Mouse (Mus musculus) heart, postnatal 14 days (tissue): ENCODE results near the gene Myo3b. TPM values are rescaled to one million over a fixed set of nuclear protein-coding genes. Genes with fewer than 3 reads are reported as not detected.
"Not testable (repeated sequence)": the region's sequence is repeated elsewhere in the genome, so short reads cannot be mapped to it uniquely, and the experiment has no call there.

Source experiments
- DNase-seq, 2 experiments: peaks; one replicate each; pipeline ENCODE4 v3.0.0; 2021 to 2022
- intact Hi-C: fragments of 180-260 bp; cut with DNase I; formaldehyde crosslinking; loops from one replicate; pipeline ENCODE4 v1.15.1; 2025
- long read RNA-seq, 2 experiments: library from polyadenylated mRNA; stranded (forward); transcript quantifications; one replicate each; pipeline ENCODE4 v2.0.0; 2021
- total RNA-seq, 2 experiments: library from RNA; stranded (reverse); gene quantifications; 2 replicates each; pipeline ENCODE4 v1.2.3; 2021

The Myo3b gene
- under 1 TPM in 1 of 2 experiments, not detected in 1; 0.05 TPM for total RNA-seq
- long read RNA-seq, experiment 1: 0 reads
- long read RNA-seq, experiment 2, partial matches to known transcripts: 1 of 1 reads
- long read RNA-seq, experiment 2, other reads (novel, unspliced or antisense): 0 of 1 reads

DNA sequence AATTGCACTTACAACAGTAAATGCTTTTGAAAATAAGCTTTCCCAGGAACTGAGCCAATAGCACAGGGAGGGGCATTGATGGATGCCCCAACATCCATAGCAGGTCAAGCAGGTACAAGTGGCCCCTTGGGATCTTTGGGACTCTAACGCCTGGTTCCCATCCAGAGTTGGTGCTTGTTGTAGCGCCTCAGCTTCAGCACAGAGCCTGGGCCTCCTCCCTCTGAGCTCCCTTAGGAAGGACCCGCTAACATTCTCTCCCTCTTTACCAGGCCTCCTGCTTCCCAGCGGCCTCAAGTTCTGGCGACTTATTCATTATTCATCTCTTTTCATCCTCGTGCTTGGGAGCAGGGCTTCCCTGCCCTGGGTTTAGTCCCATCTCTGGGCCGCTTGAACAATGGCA, at the start of gene Myo3b:
Gene Myo3b, plus strand, starts transcription at position 375 of the 400 bp plus-strand sequence.
- DNase-seq: no peak

DNA sequence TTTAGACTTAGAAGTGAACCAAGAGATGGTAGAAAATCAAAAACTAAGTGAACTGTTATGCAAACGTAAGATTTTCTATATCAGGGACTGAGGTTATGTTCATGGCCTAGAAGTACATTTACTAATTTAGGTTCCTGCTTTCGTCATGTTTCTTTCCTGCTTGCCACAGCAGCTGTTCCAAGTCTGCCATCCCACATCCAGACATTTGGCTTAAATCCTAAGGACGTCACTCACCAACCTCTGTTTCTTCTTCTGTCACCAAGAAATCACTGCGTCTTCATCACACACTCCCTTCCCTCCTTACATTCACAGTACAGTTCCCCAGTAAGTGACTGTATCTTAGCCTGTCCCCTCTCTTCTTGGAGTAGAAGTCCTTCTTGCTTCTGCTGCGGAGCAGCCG, 49.7 kb upstream of the Myo3b start:
- intact Hi-C loops: no loop called here

More for the DNA sequence above, at the start of gene Myo3b:
- intact Hi-C loops: no loop called here

DNA sequence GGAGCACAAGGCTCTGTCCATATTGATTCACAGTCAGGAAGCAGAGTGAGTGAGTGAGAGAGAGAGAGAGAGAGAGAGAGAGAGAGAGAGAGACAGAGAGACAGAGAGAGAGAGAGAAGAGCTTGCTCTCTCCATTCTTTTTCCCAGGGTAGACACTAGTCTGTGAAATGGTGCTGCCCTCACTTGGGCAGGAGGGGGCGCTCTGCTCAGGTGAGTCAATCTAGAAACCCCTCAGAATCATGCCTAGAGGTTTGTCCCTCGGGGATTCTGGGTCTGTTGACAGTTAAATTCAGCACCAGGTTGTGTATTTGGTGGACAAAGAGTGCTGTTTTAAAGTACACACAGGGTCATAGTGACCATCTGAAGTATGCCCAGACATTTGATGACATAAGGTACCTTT, 48.3 kb upstream of the Myo3b start:
- no peak for DNase-seq
- intact Hi-C loops: no loop called here

More for the DNA sequence above, 49.7 kb upstream of the Myo3b start:
- DNase-seq: no peak

DNA sequence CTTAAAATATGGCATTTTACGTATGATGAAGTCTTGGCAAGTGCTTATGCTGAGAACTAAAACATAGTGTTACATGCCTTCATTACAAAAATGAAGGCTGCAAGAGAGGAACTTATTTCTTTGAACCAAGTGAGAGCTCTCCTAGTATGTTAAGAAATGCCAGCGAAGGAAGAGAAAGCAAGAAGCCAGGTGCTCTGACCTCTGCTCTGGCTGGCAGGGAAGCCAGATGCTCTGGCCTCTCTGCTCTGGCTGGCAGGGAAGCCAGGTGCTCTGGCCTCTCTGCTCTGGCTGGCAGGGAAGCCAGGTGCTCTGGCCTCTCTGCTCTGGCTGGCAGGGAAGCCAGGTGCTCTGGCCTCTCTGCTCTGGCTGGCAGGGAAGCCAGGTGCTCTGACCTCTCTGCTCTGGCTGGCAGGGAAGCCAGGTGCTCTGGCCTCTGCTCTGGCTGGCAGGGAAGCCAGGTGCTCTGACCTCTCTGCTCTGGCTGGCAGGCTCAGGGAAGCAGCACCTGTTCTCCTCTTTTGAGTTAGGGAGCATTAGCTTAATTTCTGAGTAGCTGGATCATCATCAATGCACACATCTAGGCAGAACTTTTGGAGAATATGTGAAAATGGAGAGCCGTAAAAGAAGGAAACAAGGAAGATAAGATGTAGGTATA, 44.7 kb upstream of the Myo3b start:
- intact Hi-C loops: not testable (repeated sequence)

DNA sequence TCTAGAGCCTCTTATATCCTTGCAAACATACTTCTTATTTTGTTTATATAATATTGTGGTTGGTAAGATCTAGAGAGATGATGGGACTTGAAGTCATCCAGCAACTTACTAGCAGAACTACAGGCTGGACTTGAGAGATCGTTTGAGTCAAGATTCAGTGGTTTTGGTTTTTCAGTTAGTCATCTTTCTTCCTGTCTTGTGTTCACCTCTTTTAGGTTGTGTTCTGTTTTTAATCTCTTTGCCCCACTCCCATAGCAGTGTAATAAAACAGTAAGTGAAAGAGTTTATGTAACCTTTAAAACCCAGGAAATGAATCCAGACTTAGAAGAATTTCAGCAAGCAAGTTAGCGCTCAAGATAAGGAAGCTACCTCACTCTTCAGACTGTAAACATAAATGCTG, 44.1 kb upstream of the Myo3b start:
- DNase-seq: no peak
- intact Hi-C loops: no loop called here

More for the DNA sequence above, 44.7 kb upstream of the Myo3b start:
- not testable (repeated sequence) for DNase-seq

DNA sequence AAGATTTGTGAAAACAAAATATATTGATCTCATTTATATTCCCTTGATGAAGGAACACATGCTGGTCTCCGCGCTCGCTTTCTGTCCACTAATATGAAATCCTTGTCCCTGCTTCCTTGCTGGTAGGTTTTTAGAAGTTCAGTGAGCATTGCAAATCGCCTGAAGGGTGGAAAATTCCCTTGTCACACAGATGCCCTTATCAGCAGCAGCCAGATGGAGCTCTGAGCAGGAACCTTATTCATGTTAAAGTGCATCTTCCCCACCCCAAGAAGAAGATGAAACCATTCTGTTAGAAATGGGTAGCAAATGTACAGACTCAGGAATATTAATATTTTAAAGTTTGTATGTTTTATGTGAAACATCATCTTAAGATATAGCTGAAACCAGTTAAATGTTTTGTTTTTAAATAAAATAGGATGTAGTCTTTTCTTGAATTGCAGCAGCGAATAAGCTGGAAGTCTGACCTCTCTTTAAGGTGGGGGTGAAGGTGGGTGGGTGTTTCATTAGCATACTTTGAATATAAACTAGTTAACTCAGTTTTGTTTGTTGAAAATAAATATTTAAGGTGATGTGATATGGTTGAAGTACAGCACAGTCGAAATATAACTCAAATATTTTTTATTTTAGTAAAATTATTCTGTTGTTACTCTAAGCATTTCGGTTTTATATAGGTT, 39.7 kb upstream of the Myo3b start:
- no peak for DNase-seq
- intact Hi-C loops: no loop called here

DNA sequence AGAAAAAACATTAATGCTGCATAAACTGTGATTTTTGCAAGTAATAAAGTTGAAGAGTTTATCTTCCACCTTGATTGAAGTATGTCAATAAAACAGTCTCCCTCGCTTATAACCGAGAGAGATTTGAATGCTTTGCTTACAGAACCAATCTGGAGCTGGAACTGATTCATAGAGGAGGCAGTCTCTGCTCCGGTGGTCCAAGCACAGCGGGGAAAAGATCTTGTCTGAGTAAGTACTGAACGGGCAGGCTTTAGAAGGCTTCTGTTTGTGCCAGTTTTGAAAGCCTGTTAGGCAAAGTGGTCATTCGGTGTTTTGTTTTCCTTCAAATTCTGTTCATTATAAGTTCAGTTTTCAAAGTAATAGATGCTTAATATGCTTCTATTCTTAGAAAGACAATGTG, 38.6 kb upstream of the Myo3b start:
- no peak for DNase-seq

DNA sequence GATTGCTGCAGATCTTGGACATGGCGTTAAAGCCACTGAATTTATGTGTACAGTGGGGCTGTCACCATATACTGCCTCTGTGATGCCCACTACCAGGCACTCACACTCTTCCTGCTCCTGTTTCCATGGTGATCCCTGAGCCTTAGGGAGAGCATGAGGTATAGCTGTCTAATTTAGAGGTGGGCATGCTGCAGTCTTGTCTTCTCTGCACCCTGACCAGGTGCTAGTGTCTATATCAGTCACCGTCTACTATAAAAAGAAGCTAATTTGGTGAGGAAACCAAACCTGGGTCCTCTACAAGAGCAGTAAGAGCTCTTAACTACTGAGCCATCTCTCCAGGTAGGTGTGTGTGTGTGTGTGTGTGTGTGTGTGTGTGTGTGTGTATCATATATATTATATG, 32.4 kb upstream of the Myo3b start:
- intact Hi-C loops: no loop called here

More for the DNA sequence above, 38.6 kb upstream of the Myo3b start:
- intact Hi-C loops: no loop called here

DNA sequence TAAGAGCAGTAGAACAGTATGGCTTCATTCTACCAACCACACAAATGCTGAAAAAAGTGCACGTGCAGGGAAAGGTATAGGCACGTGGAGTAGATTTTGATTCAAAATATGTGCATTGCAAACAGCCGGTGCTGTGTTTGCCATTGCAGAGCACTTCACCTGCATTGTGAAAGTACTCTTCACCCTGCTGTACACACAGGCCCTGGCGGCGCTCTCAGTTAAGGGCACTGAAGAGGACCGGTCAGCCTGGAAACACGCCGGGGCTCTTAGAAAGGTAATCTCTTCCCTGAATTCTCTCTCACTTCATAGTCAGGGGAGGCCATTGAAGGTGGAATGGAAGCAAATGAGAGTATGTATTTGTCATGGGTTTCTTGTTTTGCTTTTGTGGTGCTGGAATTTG, 26.0 kb upstream of the Myo3b start:
- intact Hi-C loops: no loop called here
- DNase-seq: no peak

More for the DNA sequence above, 32.4 kb upstream of the Myo3b start:
- DNase-seq: no peak

DNA sequence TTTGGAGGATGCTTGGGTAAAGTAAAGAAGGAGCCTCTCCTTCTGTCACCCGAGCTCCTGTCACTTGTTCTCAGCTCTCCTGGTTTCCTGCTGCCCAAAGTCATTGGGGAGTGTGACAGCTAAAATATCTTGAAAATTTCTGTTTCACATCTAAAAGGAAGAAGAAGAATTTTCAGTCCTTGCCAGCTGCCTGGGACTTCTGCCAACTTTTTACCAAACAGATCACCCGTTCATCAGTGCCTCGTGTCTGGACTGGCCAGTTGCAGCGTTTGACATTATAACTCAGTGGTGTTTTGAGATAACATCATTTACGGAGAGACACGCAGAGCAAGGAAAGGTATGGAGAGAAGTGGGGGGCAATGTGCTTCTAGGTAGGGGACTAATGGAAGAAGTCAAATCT, 20.7 kb upstream of the Myo3b start:
- DNase-seq: peak; percentile 21 to 28
- intact Hi-C loops: no loop called here

DNA sequence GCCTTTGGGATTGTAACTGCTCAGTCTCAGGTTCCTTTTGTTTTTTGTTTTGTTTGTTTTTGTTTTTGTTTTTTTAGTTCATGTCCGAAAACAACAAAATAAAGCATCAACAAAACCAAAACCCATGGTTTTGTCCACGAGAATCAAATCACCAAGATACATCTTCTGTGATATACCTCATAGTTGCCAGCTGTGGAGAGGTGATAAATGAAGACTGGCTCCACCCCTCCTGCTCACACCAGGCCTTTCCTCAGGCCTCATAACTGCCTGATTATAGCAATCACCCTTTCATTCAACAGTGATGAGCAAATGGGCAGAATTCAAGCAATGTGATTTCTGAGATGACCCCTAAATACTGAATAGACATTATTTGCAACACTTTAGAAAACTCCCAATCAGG, 14.5 kb upstream of the Myo3b start:
- DNase-seq: no peak
- intact Hi-C loops: no loop called here

DNA sequence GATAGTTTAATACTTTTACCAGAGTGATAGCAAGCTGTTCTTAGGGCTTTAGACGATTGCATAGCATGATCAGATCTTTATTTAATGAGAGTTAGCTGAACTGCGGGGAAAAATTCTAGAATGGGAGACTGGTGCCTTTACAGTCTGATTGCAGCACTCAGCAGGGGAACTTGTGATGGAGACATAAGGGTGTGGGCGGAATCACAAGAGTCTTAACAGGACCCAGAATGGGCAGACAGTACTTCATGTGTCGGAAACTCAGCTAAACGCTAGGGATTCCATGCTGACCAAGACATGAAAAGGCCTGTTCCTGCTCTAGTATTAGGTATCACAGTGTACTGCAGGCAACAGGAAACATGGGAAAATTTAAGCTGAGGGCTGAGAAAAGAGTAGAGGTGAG, 13.2 kb upstream of the Myo3b start:
- no peak for DNase-seq
- intact Hi-C loops: no loop called here

DNA sequence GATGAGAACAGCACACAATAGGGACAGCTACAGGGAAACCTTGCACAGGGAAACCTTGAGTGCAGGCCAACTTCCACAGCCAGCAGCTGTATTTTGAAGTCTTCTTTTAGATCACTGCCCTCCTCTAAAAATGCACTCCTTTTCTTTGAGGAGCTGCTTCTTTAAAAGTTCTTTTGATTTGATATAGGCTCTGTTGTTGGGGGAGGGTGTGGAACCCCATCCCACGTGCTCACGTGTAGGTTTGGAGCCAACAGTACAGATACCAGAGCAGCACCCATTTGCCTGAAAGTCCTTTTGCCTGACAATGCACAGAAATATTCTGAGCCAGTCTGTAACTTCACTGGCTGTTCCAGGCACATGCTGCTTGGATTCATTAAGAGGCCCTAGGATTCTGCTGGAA, 7.5 kb upstream of the Myo3b start:
- no peak for DNase-seq
- intact Hi-C loops: no loop called here

DNA sequence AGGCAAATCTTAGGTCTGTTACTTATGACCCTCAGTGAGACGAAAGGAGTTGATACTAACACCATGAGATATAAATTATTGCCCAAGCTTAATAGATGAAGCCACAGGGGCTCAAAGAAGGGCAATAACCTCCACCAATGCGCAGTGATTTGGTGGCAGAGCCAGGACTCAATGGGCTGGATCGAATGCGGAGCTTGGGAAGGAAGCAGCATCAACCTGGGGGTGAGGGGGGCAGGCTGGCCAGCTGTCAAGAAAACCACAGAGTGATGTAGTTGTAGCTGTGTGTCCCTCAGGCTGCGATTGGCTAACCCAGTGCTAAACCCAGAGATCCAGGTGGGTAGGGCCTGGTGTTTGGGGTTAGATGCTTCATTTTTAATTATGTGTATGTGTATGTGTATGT, 4.0 kb upstream of the Myo3b start:
- DNase-seq: no peak
- intact Hi-C loops: no loop called here

DNA sequence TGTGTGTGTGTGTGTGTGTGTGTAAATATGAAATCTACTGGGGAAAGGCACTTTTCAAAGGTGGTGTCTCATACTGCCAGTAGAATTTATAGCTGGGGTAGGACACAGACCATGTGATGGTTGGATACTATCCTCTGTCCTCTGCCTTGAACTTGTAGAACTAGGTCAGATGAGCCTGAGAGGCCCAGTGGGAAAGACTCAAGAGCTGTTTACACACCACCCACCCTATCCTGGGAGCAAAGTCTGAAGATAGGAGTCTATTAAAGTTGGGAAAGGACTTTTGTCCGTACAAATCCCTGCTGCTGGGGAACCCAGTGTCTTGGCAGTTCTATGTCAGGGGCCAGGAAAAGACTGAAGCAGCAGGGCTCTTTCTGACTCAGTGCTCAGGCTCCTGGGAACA, 3.6 kb upstream of the Myo3b start:
- intact Hi-C loops: no loop called here
- DNase-seq: no peak

DNA sequence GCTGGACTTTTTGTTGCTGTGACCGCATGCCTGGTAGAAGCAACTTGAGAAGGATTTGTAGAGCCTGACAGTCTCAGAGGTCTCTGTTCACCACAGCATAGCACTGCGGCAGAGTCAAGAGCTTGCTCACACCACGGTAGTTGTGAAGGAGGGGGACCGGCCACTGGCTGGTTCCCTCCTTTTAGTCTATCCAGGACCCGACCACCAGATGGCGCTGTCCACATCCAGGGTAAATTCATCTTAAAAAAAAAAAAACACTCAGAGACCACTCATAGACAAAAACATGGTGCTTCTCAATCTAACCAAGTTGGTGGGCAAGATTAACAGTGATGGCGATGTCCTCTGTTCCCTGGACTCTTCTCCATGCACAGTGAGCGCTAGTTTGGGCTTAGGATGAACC, 1.7 kb upstream of the Myo3b start:
- intact Hi-C loops: no loop called here
- peak; percentile 8 to 9 for DNase-seq

DNA sequence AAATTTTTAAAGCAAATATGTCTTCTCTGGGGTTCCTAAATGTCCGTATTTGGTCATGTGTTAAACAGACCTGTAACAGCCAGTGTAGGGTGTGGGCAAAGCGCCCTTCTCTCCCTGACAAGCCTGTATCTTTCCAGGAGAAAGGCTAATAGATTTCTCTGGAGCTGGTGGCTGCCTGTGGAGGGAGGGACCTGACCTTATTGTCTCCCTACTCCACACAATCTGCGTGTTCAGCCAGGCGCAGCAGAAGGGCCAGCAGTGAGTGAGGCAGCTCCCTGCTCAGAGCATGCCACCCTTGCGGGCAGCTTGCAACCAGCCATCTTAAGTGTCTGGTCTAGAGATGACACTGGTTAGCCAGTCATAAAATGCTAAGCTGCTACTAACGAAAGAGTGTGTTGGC, 5.5 kb downstream of the Myo3b start:
- DNase-seq: no peak
- intact Hi-C loops: no loop called here

DNA sequence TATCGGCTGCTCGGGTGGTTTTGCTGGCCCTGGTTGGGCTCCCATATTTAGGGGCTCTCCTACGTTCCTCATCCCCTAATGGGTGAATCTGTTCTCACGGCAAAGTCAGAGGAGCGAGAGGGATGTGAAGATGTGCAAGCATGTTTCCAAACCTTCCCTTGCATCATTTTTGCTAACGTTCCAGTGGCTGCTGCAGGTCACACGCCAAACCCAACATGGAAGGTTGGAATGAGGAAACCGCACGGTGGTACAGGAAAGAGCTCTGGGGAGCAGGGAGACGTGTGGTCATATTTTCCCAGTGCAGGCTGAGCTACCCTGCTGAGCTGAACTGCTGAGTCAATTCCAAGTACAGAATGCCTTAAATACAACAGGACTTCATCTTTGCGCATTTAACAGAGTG, 8.9 kb downstream of the Myo3b start:
- intact Hi-C loops: no loop called here
- no peak for DNase-seq

DNA sequence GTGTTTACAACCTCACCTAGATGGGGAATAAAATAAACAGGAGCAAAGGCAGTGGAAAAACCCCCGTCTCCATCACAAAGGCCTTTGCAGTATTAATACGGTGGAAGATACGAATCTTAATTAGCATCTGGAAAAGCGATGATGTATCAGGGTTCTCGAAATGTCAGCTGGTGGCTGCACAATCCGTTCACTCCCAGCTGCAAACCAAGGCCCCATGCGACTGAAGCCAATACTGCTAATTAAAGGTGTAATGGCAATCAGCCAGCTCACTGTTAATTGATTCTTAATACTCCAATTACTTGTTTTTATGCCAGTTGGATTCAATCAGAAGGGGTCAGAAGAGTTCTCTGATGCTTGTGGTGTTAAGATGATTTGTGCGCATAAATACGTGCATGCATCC, 14.9 kb downstream of the Myo3b start:
- intact Hi-C loops: no loop called here
- DNase-seq: no peak

DNA sequence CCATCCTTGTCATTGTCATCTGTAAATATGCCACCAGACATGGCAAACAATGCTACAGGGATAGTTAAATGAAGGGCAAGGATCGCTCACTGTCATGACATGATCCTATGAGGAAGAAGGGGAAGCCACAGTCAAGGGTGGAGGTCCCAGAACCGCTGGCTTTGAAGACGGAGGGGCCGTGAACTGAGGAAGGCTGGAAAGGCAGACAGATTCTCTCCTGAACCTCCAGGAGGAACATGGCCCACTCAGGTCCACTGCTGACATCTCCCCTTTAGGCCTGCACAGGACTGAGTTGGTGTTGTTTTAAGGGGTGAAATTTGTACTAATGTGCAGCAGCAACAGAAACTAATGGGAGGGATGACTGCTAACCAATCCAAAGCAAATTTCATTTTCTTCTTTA, 19.3 kb downstream of the Myo3b start:
- intact Hi-C loops: no loop called here
- no peak for DNase-seq

DNA sequence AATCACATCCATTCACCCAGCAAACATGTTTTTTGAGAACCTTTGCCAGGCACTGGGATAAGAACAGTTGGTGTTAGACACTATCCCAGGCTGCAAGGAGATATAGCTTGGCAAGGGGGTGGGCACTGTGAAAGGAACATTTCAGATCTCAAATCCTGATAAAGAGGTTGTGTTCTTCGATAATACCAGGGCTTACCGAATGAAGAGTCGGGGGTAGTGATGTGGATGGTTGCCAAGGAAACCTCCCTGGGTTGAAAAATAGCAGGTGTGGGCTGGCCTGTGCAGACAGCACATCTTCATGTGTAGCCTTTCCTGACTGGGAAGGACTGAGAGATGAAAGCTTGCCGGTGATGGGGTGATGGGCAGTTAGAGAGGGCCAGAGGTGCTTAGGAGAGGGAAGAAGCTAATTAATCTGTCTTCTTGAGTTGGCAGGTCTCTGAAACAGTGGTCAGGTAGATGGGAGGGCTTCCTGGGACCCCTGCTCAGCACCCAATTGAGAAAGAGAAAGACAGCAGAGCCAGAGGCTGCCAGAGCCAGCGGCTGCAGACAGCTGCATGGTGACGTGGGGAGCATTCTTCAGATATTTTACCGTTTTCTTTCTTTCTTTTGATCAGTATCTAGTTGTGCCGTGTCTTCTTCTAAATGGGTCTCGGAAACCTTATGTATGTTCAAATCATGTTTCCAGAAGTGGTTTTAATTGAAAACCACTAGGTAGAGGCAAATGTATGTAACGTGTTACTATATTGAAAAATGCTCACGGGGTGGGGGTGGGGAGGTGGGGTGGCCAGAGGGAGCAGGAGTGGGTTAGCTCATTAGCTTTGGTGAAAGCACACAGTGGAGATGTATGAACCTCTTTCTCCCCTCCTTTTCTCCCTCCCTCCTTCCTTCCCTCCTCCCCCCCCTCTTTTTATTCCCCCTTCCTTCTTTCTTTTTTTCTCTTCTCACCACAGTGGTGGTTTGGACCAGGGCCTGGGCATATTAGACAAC, 21.7 kb downstream of the Myo3b start:
- DNase-seq: no peak
- intact Hi-C loops: no loop called here
